Mouse (Mus musculus): ENCODE data around the gene Rraga. TPM values are rescaled to one million over a fixed set of nuclear protein-coding genes. Genes with fewer than 3 reads are reported as not detected.

Gene Rraga
- 10 to 100 TPM; 55.3 to 65.5 TPM for total RNA-seq (2021)
- polyA plus RNA-seq (2012; rRNA removed): 29.3 and 35.2 TPM in 2 replicates
- long read RNA-seq, transcript Rraga-201 (1 exons, 1,618 nt): major isoform, 64 of 64 reads
- long read RNA-seq, partial matches to known transcripts: 0 of 64 reads
- long read RNA-seq, other reads (novel, unspliced or antisense): 0 of 64 reads

GRCm38 (mm10) chr4:86575283-86575983 is at the start of gene Rraga:
Gene Rraga, plus strand, starts transcription at chr4:86575668.
- Histone ChIP-seq H3K27me3 (ENCODE audit: control insufficient read depth, insufficient read depth, low read length) (no peaks in the 10 kb centered on the region), H3K4me3 (peak within 1 kb of the TSS; percentile 69), H3K79me2 (replicated peaks; ENCODE audit: control insufficient read depth, insufficient read depth, low read length) (peaks cover 2% of the 10 kb centered on the region; the same call in 1 of the 2 replicates), H3K4me1 (ENCODE audit: control insufficient read depth, insufficient read depth, low read length) (peaks cover 4% of the 10 kb centered on the region), H3K9ac (ENCODE audit: low read depth, low read length) (peak within 1 kb of the TSS; percentile 99), H3K36me3 (ENCODE audit: control insufficient read depth, insufficient read depth, low read length) (peaks cover 16% of the 10 kb centered on the region), H3K27ac (peak within 1 kb of the TSS; percentile 95)
- WGBS: under 1% methylated on average over 53 of the region's 53 CpGs
- TF ChIP-seq EP300 (IDR thresholded peaks at IDR 0.05; ENCODE audit: insufficient read depth, low read depth, low read length) (peak; percentile 47; the same call in 1 of the 2 replicates), CTCF (IDR thresholded peaks at IDR 0.05) (no peak; the same call in 1 of the 2 replicates), POLR2A (IDR thresholded peaks at IDR 0.05; ENCODE audit: insufficient read depth, low read depth, low read length) (peak; percentile 92)
- intact Hi-C loops (cut with DNase I): loop anchor here (1.0 kb wide), 1 partner anchor 121 kb away; no protein-coding TSS in a partner anchor
- peak; percentile 96 to 98 for DNase-seq

GRCm38 (mm10) chr4:86527162-86528136 is 48.0 kb upstream of the Rraga start:
- Histone ChIP-seq H3K27ac (no peak overlapping the region), H3K27me3 (ENCODE audit: control insufficient read depth, insufficient read depth, low read length) (no peaks in the 10 kb centered on the region), H3K79me2 (replicated peaks; ENCODE audit: control insufficient read depth, insufficient read depth, low read length) (no peaks in the 10 kb centered on the region), H3K36me3 (ENCODE audit: control insufficient read depth, insufficient read depth, low read length) (no peaks in the 10 kb centered on the region), H3K4me1 (ENCODE audit: control insufficient read depth, insufficient read depth, low read length) (no peaks in the 10 kb centered on the region), H3K9ac (ENCODE audit: low read depth, low read length) (no peak overlapping the region), H3K4me3 (no peak overlapping the region)
- intact Hi-C loops (cut with DNase I): no loop called here
- DNase-seq: peak in 1 of 2 experiments; percentile 4
- TF ChIP-seq CTCF (IDR thresholded peaks at IDR 0.05) (no peak), EP300 (IDR thresholded peaks at IDR 0.05; ENCODE audit: insufficient read depth, low read depth, low read length) (no peak), POLR2A (IDR thresholded peaks at IDR 0.05; ENCODE audit: insufficient read depth, low read depth, low read length) (no peak)
- 68% methylated on average over 11 of the region's 11 CpGs for WGBS

DNA sequence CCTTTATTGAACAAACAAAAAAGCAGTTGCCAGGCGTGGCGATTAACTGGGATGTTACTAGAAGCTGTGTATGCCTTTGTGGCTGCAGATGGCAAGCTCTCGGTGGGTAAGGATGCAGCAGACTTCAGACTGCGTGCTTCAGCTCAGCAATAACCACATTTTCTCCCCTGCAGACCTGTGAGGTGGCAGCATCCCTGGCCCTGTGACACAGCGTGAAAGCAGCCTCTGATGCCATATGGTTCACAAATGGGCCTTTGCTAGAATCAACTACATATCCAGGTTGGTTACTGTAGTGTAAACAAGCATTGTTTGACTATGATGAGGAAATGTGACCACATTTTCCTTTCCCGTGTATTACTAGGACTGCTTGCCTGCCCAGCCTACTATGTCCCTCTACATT is 46.3 kb upstream of the Rraga start:
- 80% methylated on average over 6 of the region's 6 CpGs for WGBS
- intact Hi-C loops (cut with DNase I): no loop called here

DNA sequence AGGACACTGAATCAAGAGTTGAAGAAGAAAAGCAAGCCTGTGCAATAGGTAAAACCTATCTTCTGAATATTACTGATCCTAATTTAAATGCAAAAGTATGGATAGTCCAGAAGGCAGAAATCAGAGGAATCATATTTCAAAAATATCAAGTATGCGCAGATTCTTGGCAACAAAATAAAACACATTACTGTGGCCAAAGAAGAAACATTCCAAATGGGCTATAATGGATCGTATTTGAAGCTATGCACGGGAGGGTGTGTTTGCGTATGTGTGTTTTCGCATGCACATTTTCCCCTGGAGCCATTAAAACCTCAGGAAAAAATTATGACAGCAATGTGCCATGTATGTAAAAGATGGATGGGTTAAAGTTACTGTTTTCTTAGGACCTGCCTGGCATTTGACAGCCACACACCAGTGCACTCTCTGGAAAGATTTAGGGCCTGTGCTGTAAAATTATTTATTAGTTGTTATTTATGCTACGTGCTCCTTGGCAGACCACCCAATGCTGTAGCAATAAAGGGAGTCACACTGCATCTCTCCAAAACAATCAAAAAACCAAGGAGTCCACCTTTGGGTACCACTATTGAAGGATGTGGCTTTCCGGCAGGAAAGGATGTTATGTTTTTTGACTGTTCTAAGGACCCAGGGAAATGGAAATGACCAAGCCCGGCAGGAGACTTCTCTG is 41.9 kb upstream of the Rraga start:
- Histone ChIP-seq H3K36me3 (ENCODE audit: control insufficient read depth, insufficient read depth, low read length) (no peaks in the 10 kb centered on the region), H3K9ac (ENCODE audit: low read depth, low read length) (no peak overlapping the region), H3K27me3 (ENCODE audit: control insufficient read depth, insufficient read depth, low read length) (no peaks in the 10 kb centered on the region), H3K79me2 (replicated peaks; ENCODE audit: control insufficient read depth, insufficient read depth, low read length) (no peaks in the 10 kb centered on the region), H3K4me1 (ENCODE audit: control insufficient read depth, insufficient read depth, low read length) (no peaks in the 10 kb centered on the region), H3K27ac (no peak overlapping the region), H3K4me3 (no peak overlapping the region)
- no peak for DNase-seq
- no peak for TF ChIP-seq POLR2A (IDR thresholded peaks at IDR 0.05; ENCODE audit: insufficient read depth, low read depth, low read length)
- no peak for TF ChIP-seq CTCF (IDR thresholded peaks at IDR 0.05)
- TF ChIP-seq EP300 (IDR thresholded peaks at IDR 0.05; ENCODE audit: insufficient read depth, low read depth, low read length): no peak
- intact Hi-C loops (cut with DNase I): no loop called here
- 78% methylated on average over 8 of the region's 8 CpGs for WGBS

More for the DNA sequence above, 46.3 kb upstream of the Rraga start:
- Histone ChIP-seq H3K9ac (ENCODE audit: low read depth, low read length) (no peak overlapping the region), H3K27me3 (ENCODE audit: control insufficient read depth, insufficient read depth, low read length) (no peaks in the 10 kb centered on the region), H3K4me1 (ENCODE audit: control insufficient read depth, insufficient read depth, low read length) (no peaks in the 10 kb centered on the region), H3K27ac (no peak overlapping the region), H3K4me3 (no peak overlapping the region), H3K36me3 (ENCODE audit: control insufficient read depth, insufficient read depth, low read length) (no peaks in the 10 kb centered on the region), H3K79me2 (replicated peaks; ENCODE audit: control insufficient read depth, insufficient read depth, low read length) (no peaks in the 10 kb centered on the region)
- TF ChIP-seq CTCF (IDR thresholded peaks at IDR 0.05): no peak
- TF ChIP-seq EP300 (IDR thresholded peaks at IDR 0.05; ENCODE audit: insufficient read depth, low read depth, low read length): no peak
- TF ChIP-seq POLR2A (IDR thresholded peaks at IDR 0.05; ENCODE audit: insufficient read depth, low read depth, low read length): no peak
- DNase-seq: no peak

DNA sequence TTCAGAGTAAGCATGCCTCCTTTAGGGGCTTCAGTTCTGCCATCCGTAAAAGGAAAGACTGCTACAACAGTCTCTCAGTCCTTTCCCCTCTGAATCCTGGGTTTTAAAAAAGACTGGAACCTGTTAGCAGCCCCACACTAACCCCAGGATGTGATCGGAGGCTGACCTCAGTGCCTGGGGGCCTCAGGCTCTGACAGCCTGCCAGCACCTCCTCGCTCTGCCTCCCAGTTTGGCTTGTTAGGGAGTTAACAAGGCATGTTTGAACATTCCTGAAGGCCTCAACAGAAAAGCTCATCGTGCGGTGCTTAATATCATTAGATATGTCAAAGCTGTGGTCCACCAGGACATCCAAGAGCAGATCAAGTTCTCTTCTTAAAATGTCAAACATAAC is 41.4 kb upstream of the Rraga start:
- Histone ChIP-seq H3K9ac (ENCODE audit: low read depth, low read length) (no peak overlapping the region), H3K36me3 (ENCODE audit: control insufficient read depth, insufficient read depth, low read length) (no peaks in the 10 kb centered on the region), H3K4me1 (ENCODE audit: control insufficient read depth, insufficient read depth, low read length) (no peaks in the 10 kb centered on the region), H3K79me2 (replicated peaks; ENCODE audit: control insufficient read depth, insufficient read depth, low read length) (no peaks in the 10 kb centered on the region), H3K27me3 (ENCODE audit: control insufficient read depth, insufficient read depth, low read length) (no peaks in the 10 kb centered on the region), H3K27ac (no peak overlapping the region), H3K4me3 (no peak overlapping the region)
- no peak for DNase-seq
- no peak for TF ChIP-seq EP300 (IDR thresholded peaks at IDR 0.05; ENCODE audit: insufficient read depth, low read depth, low read length)
- no peak for TF ChIP-seq POLR2A (IDR thresholded peaks at IDR 0.05; ENCODE audit: insufficient read depth, low read depth, low read length)
- no peak for TF ChIP-seq CTCF (IDR thresholded peaks at IDR 0.05)
- intact Hi-C loops (cut with DNase I): no loop called here
- WGBS: 61% methylated on average over 5 of the region's 5 CpGs

All from heart, adult 2 months (tissue).